Mouse (Mus musculus) urinary bladder, adult 2 months (tissue): ENCODE data around the gene Zfp14. TPM values are rescaled to one million over a fixed set of nuclear protein-coding genes. Genes with fewer than 3 reads are reported as not detected.

Experiments
- DNase-seq: peaks from one replicate; pipeline ENCODE4 v3.0.0; 2022; ENCODE audit warnings: low spot score
- polyA plus RNA-seq: library from polyadenylated mRNA; depleted of rRNA; stranded (reverse); fragments of >200 nt; gene quantifications from 2 replicates; pipeline ENCODE4 v1.2.3, GENCODE M21; 2012; rRNA removed

The Zfp14 gene
- polyA plus RNA-seq, 1 experiment, result 14.3 TPM

DNA sequence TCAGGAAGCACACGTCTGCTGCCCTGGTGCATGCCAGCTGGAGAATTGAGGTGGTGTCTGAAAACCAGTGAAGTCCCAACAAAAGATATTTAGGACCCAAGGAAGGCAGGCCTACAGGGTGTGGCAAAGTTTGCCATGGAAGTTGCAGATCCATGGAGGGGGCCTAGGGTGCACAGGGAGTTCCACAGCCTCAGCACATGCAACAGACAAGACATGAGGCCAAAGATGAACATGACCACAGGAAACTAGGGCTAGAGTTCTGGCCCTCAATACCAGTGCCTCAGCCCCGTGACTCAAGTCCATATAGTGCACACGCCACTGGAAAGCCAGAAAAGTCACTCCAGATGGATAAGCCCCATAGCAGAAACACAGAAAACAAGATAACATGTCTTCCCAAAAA, 22.6 kb downstream of the Zfp14 start:
- DNase-seq, result no peak

DNA sequence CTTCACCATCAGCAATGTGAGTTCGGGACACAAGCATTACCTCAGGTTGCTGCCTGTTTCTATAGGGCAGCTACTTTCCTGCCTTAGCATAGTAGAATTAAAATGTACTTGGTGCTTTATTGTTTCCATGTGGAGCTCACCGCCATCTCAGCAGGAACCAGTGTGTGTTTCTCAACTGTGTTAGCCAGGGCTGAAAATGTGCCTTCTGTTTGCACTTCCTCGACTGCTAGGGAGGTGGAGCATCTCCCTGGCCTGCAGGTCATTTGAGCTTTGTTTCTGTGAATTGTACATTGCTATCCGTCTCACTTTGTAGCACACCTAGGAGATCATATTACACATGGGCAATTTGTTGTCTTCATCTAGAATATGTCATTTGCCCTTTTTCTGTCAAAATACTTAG, 23.8 kb downstream of the Zfp14 start:
- no peak for DNase-seq

DNA sequence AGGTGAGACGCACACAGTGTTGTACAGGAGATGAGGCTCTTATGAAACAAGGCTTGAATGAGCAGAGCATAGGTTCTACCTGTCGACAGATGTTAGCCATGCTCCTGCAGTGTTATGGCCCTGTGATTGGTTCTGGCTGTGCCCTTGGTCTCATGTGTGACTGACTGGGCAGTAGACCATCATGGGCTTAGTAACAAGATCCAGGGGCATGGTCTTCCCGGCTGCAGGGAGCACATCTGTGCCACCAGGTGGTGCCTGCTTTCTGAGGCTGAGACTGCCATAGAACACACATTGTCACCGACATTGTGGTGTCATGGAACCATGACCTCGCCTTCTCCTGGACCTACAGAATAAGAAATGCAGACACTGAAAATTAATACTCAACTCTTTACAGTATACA, 25.8 kb downstream of the Zfp14 start:
- no peak for DNase-seq

DNA sequence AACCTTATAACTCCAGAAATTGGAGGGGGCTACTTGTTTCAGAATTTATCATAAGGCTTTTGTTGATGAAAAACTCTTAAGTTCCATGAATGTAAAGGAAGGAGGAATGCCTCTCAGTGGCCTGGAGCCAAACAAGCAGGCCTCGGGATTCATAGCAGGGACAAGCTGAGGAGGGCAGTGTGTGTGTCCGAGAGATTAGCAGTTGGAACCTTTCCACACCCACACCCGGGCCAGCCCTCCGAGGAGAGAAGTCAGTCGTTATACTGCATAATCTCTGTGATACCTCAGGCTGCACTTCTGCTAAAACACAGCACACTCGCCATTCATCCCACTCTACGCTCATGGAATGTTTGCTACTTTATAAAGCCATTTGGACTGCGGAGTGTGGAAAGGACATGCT, 27.4 kb downstream of the Zfp14 start:
- no peak for DNase-seq

DNA sequence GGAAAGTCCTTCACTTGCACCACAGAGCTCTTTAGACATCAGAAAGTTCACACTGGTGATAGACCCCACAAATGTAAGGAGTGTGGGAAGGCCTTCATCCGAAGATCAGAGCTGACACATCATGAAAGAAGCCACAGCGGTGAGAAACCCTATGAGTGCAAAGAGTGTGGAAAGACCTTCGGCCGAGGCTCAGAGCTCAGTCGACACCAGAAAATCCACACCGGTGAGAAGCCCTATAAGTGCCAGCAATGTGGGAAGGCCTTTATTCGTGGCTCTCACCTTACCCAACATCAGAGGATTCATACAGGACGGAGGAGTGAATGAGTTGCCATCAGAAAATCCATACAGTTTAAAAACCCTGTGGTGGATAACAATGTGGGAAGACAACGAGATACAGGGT, 27.9 kb downstream of the Zfp14 start:
- DNase-seq, result no peak

DNA sequence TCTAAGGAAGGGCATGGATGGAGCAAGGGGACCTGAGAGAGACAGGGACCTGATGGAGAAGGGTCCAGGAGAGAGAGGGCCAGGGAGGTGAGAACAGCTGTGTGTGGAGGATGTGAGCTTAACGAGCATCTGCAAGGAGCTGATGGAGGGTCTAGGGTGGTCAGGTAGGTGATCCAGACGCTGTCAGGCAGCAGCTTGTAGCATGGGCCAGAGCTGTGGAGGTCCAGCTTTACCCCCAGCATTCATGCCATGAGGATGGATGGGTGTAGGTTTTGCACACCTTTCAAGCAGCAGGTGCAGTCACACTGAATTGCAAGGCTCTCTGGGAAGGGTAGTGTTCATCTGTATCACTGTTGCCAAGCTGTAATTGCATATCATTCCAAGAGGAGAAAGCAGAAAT, 31.6 kb downstream of the Zfp14 start:
- no peak for DNase-seq

DNA sequence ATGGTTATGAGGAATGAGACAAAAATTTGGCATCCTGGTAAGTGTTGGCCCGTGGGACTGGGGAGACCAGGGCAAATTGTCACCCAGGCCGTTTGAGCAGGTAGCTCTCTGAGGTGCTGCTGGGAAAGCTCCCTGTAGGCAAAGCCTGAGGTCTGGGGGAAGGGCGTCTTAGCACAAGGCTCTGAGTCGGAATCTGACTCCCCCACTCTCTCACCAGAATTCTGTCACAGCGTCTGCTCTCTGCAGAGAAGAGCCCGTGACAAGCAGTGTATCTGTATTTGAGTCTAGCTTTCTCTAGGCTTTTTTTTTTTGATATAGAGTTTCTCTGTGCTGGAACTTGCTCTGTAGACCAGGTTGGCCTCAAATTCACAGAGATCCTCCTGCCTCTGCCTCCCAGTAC, 34.0 kb downstream of the Zfp14 start:
- DNase-seq, result no peak

DNA sequence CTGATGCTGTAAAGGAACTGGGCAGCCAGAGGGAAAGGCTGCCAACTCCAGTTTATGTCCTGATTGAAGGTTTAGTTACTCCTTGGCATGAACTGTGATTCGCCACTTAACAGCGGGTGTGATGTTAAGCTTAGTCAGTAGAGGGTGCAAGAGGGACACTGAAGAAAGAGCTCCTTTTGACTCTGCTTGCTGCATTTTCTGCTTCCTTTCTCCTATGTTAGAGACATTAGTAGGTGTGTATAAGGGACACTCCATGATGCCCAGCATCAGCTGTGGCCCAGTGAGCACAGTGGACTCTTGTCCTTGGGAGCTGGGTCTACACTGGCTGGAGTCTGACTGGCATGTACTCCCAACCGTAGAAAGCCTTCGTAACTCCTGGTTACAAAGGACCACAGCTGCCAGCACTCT, 38.2 kb downstream of the Zfp14 start:
- DNase-seq, result no peak

DNA sequence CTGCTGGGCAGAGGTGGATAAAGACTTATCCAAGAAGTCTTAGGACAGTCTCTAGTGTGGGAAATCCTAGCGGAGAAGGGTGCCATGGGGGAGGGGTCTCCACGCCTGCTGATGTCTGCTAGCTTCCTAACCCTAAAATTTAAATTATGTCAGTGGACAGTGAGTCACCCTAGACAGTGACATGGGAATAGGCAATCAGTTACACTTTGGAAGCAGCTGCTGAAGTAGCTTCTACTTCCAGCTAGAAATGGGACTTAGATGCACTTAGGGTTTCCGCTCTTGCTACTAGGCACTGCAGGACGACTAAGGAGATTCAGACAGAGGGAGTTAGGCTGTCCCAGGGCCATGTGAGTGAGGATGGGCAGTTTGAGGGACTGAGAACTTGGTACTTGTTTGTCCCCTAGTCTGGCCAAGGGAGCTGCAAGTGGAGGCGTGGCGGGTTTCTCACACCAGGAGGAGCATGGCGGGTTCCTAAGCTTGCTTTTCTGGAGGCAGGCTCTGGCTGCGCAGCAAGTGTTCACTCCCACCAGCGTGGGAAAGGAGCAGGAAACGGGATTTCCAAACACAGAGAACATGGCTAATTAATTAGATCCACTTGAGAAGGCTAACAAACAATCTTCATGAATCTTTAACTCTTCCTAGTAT, 40.5 kb downstream of the Zfp14 start:
- DNase-seq, result no peak

DNA sequence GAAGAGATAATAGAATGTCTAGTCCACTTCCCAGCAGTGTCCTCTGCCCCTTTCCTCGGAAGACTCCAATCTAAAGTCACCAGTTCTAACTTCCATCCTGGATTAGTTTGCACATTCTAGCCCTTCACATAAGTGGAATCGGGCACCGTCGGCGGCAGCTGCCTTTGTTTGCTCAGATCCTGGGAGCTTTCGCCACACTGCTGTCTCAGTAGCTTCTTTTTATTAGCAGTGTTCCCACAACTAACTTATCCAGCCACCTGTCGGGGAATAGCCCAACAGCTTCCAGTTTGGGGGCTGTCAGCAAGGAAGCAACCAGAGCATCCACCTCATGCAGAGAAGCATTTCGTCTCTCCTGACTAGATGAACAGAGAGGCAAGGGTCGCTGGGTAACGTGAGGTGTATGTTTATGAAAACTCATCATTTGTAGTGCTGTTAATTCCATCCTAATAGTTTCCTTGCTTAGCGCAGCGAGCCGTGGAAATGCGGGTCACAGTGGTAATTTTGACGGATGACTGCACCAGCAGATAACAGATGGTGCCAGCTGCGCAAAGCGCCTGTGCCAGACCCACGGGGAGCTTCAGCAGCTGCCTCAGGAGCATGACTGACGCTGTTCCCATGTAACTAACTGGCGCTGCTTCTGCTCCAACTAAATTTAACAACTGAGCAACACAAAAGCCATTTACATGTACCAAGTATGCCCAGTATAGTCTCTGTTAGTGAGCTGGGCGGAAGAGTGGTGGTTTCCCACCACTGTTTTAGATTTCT, 41.7 kb downstream of the Zfp14 start:
- DNase-seq, result no peak

DNA sequence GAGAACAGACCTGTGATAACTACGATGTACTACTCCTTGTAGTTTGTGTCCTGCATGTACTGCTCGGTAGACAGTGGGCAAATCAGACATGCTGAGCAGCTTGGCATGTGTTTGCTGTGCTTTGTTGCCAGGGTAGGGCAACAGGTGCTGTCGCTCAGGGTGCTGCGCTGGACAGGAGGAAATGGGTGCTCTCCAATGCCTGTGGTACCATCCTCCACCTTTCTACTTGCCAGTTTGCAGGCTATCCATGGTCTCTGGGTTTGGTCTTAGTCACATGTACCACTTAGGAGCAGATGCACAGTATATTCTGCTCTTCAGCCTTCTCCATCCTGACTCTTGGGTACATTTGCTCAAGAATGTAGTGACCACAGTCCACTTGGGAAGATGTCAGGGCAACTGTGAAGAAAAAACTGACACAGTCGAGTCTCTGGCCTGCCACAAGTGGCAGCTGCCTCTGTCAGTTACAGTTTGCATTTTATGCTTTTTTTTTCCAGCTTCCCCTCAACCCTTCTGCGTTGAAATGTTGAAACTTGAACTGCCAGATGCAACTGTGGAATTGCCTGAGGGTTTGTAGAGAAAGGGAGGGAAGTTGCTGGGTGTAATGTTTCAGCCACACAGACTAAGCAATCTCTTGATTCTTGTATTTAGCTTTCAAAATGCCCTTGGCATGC, 43.0 kb downstream of the Zfp14 start:
- DNase-seq, result no peak

DNA sequence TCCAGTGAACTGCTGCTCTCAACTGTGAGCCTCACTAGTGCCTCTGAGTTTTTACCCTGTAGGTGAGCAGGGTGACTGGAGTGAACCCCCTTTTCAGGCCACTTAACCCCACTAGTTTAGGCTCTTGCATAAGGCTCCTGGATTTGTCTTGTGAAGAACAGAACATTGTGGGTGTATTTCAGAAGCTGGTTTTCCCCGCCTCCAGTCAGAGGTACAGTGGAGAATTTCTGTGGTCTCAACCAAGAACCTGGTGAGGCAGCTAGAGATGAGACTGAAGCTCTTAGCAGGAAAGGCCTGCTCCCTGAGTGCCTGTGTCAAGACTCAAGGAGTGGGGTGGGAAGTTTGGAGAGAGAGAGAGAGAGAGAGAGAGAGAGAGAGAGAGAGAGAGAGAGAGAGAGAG, 43.6 kb downstream of the Zfp14 start:
- DNase-seq, result no peak

DNA sequence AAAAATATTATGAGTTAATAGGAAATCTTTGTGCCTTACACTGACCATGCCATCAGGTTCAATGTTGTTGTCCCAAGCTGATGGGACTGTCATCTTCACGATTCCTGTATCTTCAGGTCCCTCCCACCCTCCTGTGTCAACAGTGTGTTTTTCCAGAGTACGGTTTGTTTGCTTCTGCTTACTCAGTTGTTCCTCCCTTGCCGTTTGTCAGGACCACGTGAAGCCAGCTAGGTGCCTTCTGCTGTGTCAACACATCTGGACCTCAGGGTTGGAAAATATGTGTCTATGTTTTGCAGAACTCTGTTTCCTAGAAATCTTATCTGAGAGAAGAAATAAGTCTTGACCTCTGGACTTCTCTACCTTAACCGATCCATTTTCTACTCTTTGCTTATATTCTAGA, 50.6 kb downstream of the Zfp14 start:
- no peak for DNase-seq

DNA sequence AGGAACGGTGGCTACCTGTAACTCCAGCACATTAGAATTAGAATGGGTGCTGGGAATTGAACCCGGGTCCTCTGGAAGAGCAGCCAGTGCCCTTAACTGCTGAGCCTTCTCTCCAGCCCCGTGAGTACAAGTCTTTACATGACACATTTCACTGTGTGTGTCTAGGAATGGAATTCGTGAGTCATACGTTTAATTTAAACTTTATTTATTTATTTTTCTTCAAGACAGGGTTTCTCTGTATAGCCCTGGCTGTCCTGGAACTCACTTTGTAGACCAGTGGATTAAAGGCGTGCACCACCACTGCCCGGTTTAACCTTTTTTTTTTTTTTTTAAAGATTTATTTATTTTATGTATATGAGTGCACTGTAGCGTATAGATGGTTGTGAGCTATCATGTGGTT, 56.0 kb downstream of the Zfp14 start:
- DNase-seq, result no peak

DNA sequence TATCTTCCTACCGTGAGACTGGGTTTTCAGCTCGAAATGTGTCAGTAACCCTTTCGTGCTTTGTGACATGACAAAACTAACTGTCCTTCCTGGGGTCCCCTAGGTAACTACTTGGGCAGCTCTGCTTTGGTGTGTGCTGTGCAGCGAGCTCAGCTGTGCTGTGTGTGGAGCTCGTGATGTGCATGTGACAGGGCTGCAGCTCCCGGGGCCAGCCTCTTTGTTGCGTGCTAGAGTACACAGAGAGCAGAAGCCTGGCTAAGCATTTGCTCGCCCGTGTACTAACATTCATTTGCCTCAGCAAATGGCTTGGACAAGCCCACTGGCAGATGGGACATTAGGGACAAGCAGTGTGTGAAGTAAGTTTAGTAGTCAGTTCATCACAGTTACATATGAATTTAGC, 57.8 kb downstream of the Zfp14 start:
- DNase-seq, result no peak

DNA sequence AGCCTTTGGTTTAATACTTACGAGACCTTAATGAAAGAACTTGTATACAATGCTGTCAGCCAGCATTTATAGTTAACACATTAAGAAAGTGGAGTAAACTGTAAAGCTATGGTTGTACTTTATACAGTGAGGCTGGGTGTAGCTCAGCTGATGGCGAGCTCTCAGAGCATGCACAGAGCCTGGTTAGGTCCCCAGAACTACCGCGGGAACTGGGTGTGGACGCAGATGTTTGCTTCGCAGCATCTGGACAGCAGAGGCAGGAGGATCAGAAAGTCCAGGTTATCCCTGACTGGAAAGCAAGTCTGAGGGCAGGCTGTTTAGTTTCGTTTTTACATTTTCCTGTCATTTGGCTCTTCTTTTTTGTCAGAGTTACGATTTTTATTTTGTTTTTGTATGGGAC, 58.5 kb downstream of the Zfp14 start:
- DNase-seq, result no peak

DNA sequence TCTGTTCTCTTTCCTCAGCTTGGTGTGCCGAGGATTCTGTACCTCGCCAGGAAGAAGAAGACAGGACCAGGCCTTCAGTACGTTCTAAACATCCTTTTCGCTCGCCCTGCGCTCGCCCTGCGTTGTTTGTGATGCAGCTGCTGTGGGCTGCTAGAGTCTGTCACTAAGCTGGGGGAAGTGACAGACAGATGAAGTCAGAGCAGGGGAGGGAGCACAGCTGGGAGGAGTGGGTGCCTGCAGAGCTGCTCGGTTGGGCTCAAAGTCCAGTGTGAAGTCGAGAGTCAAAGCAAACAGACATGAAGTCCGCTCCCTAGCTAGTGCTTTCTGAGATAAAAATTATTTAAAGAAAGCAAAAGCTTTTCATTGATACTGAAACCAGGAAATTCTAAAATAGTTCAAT, 62.1 kb downstream of the Zfp14 start:
- no peak for DNase-seq

DNA sequence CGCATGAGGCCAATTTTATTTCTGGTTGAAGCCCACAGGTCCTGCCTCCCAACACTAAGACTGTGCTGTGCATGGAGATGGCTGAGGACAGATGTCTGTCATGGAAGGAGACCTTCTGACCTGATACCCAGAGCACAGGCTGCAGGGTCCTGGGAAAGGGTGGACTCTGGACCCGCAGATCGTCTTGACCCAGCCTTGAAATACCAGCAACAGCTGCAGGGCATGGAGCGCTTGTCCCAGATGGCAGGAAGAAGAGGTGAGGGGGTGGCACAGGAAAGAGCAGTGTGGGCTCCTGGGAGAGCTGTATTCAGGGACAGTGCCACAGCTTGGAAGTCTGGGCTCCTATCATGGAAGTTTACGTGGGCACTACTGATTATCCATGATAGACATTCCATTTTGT, 63.6 kb downstream of the Zfp14 start:
- DNase-seq, result no peak

Other genes with a start within 250 kb of the Zfp14 start
- gene Zfp790, start 235.3 kb downstream of the Zfp14 start, polyA plus RNA-seq, result 8.8 and 9.2 TPM in 2 replicates
- gene Zfp940, start 197.7 kb downstream of the Zfp14 start, polyA plus RNA-seq, result 1.1 and 1.4 TPM in 2 replicates
- gene Zfp420, start 191.4 kb downstream of the Zfp14 start, polyA plus RNA-seq, result 7.0 and 8.1 TPM in 2 replicates
- gene Zfp27, start 144.8 kb downstream of the Zfp14 start, polyA plus RNA-seq, result 6.0 and 6.8 TPM in 2 replicates
- 7.5 and 8.1 TPM in 2 replicates for gene Zfp383, start 143.2 kb downstream of the Zfp14 start, polyA plus RNA-seq
- gene Zfp74, start 97.3 kb downstream of the Zfp14 start, polyA plus RNA-seq, result 7.7 TPM in 2 replicates
- gene Zfp568, start 67.4 kb downstream of the Zfp14 start, polyA plus RNA-seq, result 8.7 and 9.0 TPM in 2 replicates
- 1.3 and 1.9 TPM in 2 replicates for gene Zfp82, start 21.5 kb upstream of the Zfp14 start, polyA plus RNA-seq
- gene Gm26920, start 39.0 kb upstream of the Zfp14 start, polyA plus RNA-seq, result 0.15 and 0.17 TPM in 2 replicates
- 3.6 and 4.7 TPM in 2 replicates for gene Zfp566, start 39.1 kb upstream of the Zfp14 start, polyA plus RNA-seq
- gene Zfp260, start 43.4 kb upstream of the Zfp14 start, polyA plus RNA-seq, result 39.0 and 39.6 TPM in 2 replicates
- gene Zfp382, start 70.6 kb upstream of the Zfp14 start, polyA plus RNA-seq, result 2.6 and 3.0 TPM in 2 replicates
- 49.8 and 50.1 TPM in 2 replicates for gene Zfp146, start 118.4 kb upstream of the Zfp14 start, polyA plus RNA-seq
- gene Cox7a1, start 132.8 kb upstream of the Zfp14 start, polyA plus RNA-seq, result 16.9 and 19.4 TPM in 2 replicates
- gene Capns1, start 147.4 kb upstream of the Zfp14 start, polyA plus RNA-seq, result 449 and 545 TPM in 2 replicates
- gene Polr2i, start 180.6 kb upstream of the Zfp14 start, polyA plus RNA-seq, result 107 and 140 TPM in 2 replicates
- 84.3 and 84.5 TPM in 2 replicates for gene Tbcb, start 180.9 kb upstream of the Zfp14 start, polyA plus RNA-seq
- gene Ovol3, start 184.3 kb upstream of the Zfp14 start, polyA plus RNA-seq, result 0.31 TPM in 1 of 2 replicates, not detected in the other
- 0.18 and 0.36 TPM in 2 replicates for gene Thap8, start 228.7 kb upstream of the Zfp14 start, polyA plus RNA-seq
- gene Wdr62, start 229.0 kb upstream of the Zfp14 start, polyA plus RNA-seq, result 10.2 and 11.4 TPM in 2 replicates
- gene Clip3, start 240.3 kb upstream of the Zfp14 start, polyA plus RNA-seq, result 23.7 and 47.9 TPM in 2 replicates